Mouse (Mus musculus) bone marrow, adult 2 months (tissue): ENCODE measurements around the gene Tmem41b.

Source experiments
- CTCF ChIP-seq: fragments of 200-500 bp; IDR thresholded peaks from 2 replicates; pipeline ENCODE4 v1.5.1; 2011; ENCODE audit warnings: low read length, control low read depth; ENCODE audit not compliant: control insufficient read depth, insufficient read depth
- POLR2A ChIP-seq: fragments of 200-500 bp; IDR thresholded peaks from 2 replicates; pipeline ENCODE4 v1.6.1; 2011; ENCODE audit warnings: low read depth, mild to moderate bottlenecking, control low read depth, low read length, borderline replicate concordance; ENCODE audit not compliant: control insufficient read depth

DNA sequence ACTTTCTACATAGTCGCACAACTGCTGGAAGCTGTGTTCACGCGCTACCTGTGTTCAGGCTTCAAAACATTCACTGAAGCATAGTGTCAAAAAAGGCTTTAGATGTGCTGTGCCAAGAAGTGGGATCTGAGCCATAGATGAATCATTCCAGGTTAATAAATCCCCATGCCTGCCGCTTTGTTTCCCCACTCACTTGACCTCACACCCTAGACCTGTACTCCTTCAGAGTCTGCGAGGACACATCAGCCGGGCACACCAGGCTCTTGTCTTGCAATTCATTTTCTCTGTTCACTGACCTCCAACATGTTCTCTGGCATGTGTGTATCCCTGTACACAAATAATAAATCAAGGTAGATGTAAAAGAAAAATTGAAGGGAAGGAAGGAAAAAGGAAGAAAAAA lies 22.4 kb upstream of the Tmem41b start:
- TF ChIP-seq CTCF: no peak
- TF ChIP-seq POLR2A: no peak
